Mouse (Mus musculus) heart, embryonic 16.5 days (tissue): ENCODE results near the gene Olfr623. TPM values are rescaled to one million over a fixed set of nuclear protein-coding genes. Genes with fewer than 3 reads are reported as not detected.

Experiments
- ATAC-seq: fragments of 200-750 bp; cut with Nextera tagmentation; replicated peaks from 2 replicates; pipeline ENCODE4 v1.8.0; 2017; ENCODE audit warnings: moderate number of reproducible peaks; ENCODE audit not compliant: insufficient read depth, low FRiP score; ENCODE audit errors: extremely low read depth
- H3K27ac ChIP-seq: fragments of 300-500 bp; sonication (generic); 2 replicates; pipeline ENCODE4 v1.5.1; 2014; ENCODE audit warnings: mild to moderate bottlenecking, low read length, control low read depth, moderate library complexity
- H3K27me3 ChIP-seq: fragments of 300-500 bp; sonication (generic); 2 replicates; pipeline ENCODE4 v1.6.1; 2014; ENCODE audit warnings: low read length, mixed read lengths; ENCODE audit not compliant: control insufficient read depth, insufficient read depth
- H3K36me3 ChIP-seq: fragments of 300-500 bp; sonication (generic); 2 replicates; pipeline ENCODE4 v1.6.1; 2014; ENCODE audit not compliant: control insufficient read depth, insufficient read depth
- H3K4me1 ChIP-seq: fragments of 300-500 bp; sonication (generic); 2 replicates; pipeline ENCODE4 v1.6.1; 2014; ENCODE audit warnings: low read length, mixed read lengths; ENCODE audit not compliant: control insufficient read depth, insufficient read depth
- H3K4me2 ChIP-seq: fragments of 300-500 bp; sonication (generic); 2 replicates; pipeline ENCODE4 v1.6.1; 2014; ENCODE audit warnings: low read depth, mild to moderate bottlenecking, control low read depth, low read length
- H3K4me3 ChIP-seq: fragments of 300-500 bp; sonication (generic); 2 replicates; pipeline ENCODE4 v1.5.1; 2014; ENCODE audit warnings: mild to moderate bottlenecking, control low read depth, low read length
- H3K9ac ChIP-seq: fragments of 300-500 bp; sonication (generic); 2 replicates; pipeline ENCODE4 v1.6.1; 2014; ENCODE audit warnings: low read length, control low read depth
- H3K9me3 ChIP-seq: fragments of 300-500 bp; sonication (generic); replicated peaks from 2 replicates; pipeline ENCODE4 v1.6.1; 2016; ENCODE audit warnings: low read length; ENCODE audit not compliant: control insufficient read depth
- WGBS: fragments of 180-500 bp; shearing (Covaris S2); extraction: QIAGEN DNeasy Blood & Tissue Kit; methylation state at CpG from one replicate; pipeline ENCODE4 v1.1.7; 2014; 5-methylcytosine and 5-hydroxymethylcytosine counted together
- polyA plus RNA-seq: library from polyadenylated mRNA; unstranded; fragments of >200 nt; fragmentation: Nextera tagmentation; extraction: Ambion mirVana; gene quantifications from 2 replicates; pipeline ENCODE4 v1.2.1, GENCODE M21; 2015

The Olfr623 gene
- polyA plus RNA-seq: not detected in 2 replicates

DNA sequence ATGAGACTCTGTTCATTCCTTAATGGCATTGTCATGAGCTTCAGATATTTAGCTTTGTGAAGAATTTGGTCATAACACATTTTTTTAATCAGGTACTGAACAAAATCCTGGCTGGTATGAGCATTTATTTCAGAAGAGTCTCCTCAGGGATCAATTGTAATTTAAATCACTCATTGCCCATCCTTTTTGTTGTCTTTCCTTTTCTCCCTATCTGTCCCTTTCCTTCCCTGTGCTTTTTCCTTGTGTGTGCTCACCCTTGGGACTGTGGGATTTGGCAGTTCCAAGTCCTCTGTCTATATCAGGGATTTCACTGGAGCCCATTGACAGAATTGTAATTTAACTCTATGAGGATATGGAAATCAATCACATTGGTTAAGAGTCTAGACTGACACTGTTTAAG is at the start of gene Olfr623:
Gene Olfr623, minus strand, starts transcription at position 101 of the 400 bp plus-strand sequence.
- ATAC-seq: no peak
- Histone ChIP-seq H3K36me3 (no peaks in the 10 kb centered on the region), H3K9me3 (no peaks in the 10 kb centered on the region)

DNA sequence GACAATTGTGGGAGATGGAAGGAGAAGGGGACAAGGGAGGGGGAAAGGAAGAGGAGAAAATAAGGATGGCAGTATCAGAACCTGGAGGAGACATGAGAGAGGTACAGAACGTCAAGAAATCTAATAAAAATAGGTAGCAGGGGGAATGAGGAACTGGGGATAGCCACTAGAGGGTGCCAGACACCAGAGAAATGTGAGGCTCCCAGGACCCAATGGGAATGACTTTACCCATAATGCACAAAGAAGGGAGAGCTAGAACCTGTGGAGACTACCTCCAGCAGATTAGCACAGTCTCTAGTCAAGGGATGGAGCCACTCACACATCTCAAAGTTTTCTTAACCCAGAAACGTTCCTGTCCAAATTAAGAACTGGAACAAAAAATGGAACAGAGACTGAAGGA is 48.5 kb upstream of the Olfr623 start:
- H3K27ac ChIP-seq: no peak overlapping the region
- no peak overlapping the region for H3K4me2 ChIP-seq
- ATAC-seq: no peak
- H3K9ac ChIP-seq: no peak overlapping the region
- H3K4me3 ChIP-seq: no peak overlapping the region
- no peaks in the 10 kb centered on the region for H3K9me3 ChIP-seq
- no peaks in the 10 kb centered on the region for H3K4me1 ChIP-seq
- 27% methylated on average over 2 of the region's 2 CpGs for WGBS
- H3K27me3 ChIP-seq: no peaks in the 10 kb centered on the region
- no peaks in the 10 kb centered on the region for H3K36me3 ChIP-seq

More for the DNA sequence above, at the start of gene Olfr623:
- Histone ChIP-seq H3K4me3 (no peak within 1 kb of the TSS), H3K9ac (no peak within 1 kb of the TSS), H3K27me3 (no peaks in the 10 kb centered on the region), H3K27ac (no peak within 1 kb of the TSS), H3K4me1 (no peaks in the 10 kb centered on the region), H3K4me2 (no peak within 1 kb of the TSS)

DNA sequence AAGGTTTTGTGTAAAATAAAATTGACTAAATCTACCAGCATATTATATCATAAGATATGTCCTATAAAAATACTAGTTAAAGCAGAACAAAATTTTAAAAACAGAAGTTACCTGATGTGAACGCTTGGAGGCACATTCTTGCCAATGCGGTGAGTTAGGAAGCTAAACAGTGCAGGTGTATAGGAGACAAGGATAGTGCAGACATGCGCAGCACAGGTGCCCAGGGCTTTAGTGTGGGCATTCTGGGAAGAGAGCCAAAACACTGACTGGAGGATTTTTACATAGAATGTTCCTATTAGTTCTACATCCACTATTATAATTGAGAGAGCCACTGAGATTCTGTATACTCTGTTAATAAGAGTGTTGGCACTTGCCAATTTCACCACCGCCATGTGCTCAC is 36.0 kb upstream of the Olfr623 start:
- ATAC-seq: no peak
- 83% methylated on average over 4 of the region's 4 CpGs for WGBS
- Histone ChIP-seq H3K27me3 (no peaks in the 10 kb centered on the region), H3K9me3 (no peaks in the 10 kb centered on the region), H3K36me3 (no peaks in the 10 kb centered on the region), H3K4me2 (no peak overlapping the region), H3K4me3 (no peak overlapping the region), H3K4me1 (no peaks in the 10 kb centered on the region), H3K9ac (no peak overlapping the region), H3K27ac (no peak overlapping the region)

DNA sequence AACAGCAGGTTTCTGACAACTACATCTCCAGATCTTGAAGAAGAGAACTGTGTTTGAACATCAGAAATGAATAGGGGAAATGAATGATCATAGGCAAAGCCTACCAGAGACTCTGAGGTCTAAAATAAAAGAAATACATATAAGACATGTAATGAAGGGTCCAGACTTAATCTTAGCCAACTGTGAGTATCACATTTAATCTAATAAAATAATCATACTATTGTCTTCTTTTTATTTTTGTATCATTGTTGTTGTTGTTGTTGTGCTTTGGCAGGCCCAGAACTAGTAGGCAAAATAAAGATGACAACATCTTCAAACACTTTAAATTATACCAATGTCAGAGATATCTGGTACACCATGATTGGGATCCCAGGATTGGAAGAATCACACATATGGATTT is 18.9 kb upstream of the Olfr623 start, which contains the start of gene Olfr625-ps1:
Gene Olfr625-ps1, plus strand, starts transcription at position 301 of the 400 bp plus-strand sequence.
- no peaks in the 10 kb centered on the region for H3K4me1 ChIP-seq
- H3K36me3 ChIP-seq: no peaks in the 10 kb centered on the region
- no peak within 1 kb of the TSS for H3K4me3 ChIP-seq
- no peaks in the 10 kb centered on the region for H3K27me3 ChIP-seq
- H3K9ac ChIP-seq: no peak within 1 kb of the TSS
- no peak within 1 kb of the TSS for H3K27ac ChIP-seq
- no peak within 1 kb of the TSS for H3K4me2 ChIP-seq
- no peaks in the 10 kb centered on the region for H3K9me3 ChIP-seq
- no peak for ATAC-seq

DNA sequence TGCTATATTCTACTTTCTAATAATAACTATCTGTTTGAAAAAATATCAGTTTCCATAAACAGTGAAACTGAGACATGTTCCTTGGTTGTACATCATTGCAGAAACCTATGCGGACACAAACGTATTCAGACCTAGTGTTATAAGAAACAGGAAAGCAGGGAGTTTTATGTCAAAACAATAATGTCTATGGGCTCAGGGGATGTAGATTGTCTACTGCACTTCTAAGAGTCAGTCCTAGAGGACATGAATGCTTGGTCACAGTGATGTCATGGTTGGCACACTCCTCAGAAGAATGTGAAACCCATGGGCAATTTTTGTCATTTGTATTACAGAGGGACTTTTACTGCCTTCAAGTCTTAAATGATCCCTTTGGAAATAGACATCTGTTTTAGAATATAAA is 7.6 kb upstream of the Olfr623 start, which contains the start of gene Olfr624:
Gene Olfr624, minus strand, starts transcription at position 101 of the 400 bp plus-strand sequence.
- Histone ChIP-seq H3K27me3 (no peaks in the 10 kb centered on the region), H3K4me1 (no peaks in the 10 kb centered on the region), H3K4me3 (no peak within 1 kb of the TSS), H3K36me3 (no peaks in the 10 kb centered on the region), H3K4me2 (no peak within 1 kb of the TSS), H3K27ac (no peak within 1 kb of the TSS), H3K9me3 (no peaks in the 10 kb centered on the region), H3K9ac (no peak within 1 kb of the TSS)
- ATAC-seq: no peak
- whole genome bisulfite sequencing: 87% methylated on average over 2 of the region's 2 CpGs

DNA sequence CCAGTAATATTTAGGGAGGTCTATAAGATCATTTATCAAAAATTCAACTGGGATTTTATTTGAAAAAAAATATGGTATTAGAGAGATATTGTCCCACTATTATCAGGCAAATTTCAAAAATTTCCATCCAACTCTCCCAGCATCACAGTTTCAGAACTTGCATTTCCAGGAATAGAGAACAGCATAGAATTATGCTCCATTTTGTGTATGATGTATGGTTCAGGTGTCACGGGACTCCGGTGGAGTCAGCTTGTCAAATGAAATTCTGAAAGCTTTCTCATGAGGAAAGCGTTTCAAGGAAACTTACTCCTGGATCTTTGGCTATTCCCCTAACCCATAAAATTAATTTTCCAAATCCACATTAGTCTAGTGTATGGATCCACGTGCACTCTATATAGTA is 19.4 kb downstream of the Olfr623 start:
- Histone ChIP-seq H3K27me3 (no peaks in the 10 kb centered on the region), H3K36me3 (no peaks in the 10 kb centered on the region), H3K9ac (no peak overlapping the region), H3K4me1 (no peaks in the 10 kb centered on the region), H3K4me2 (no peak overlapping the region), H3K9me3 (no peaks in the 10 kb centered on the region), H3K4me3 (no peak overlapping the region), H3K27ac (no peak overlapping the region)
- ATAC-seq: no peak
- WGBS: 76% methylated on average over 4 of the region's 4 CpGs

DNA sequence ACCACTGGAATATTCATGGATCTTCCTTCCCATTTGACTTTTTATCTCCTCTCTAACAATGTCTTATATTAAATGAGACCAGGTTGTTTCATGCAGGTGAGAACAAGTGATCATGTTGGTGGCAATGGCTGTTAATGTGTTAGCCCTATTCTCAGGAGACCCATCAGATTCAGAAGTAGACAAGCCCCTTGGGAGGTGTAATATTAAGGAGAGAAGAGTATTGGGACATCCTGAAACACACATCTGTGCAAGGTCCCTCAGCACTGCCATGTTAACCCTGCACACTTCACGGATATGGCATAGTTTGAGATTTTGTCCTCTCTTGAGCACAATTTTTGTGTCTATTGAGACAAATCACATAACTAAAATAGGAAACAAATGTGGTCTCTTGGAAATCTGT is 20.9 kb downstream of the Olfr623 start, which contains the start of gene Olfr622:
Gene Olfr622, minus strand, starts transcription at position 101 of the 400 bp plus-strand sequence.
- Histone ChIP-seq H3K4me2 (no peak within 1 kb of the TSS), H3K36me3 (no peaks in the 10 kb centered on the region), H3K27me3 (no peaks in the 10 kb centered on the region), H3K9ac (no peak within 1 kb of the TSS), H3K27ac (no peak within 1 kb of the TSS), H3K9me3 (no peaks in the 10 kb centered on the region), H3K4me3 (no peak within 1 kb of the TSS), H3K4me1 (no peaks in the 10 kb centered on the region)
- WGBS: 57% methylated on average over 1 of the region's 1 CpGs
- ATAC-seq: no peak

DNA sequence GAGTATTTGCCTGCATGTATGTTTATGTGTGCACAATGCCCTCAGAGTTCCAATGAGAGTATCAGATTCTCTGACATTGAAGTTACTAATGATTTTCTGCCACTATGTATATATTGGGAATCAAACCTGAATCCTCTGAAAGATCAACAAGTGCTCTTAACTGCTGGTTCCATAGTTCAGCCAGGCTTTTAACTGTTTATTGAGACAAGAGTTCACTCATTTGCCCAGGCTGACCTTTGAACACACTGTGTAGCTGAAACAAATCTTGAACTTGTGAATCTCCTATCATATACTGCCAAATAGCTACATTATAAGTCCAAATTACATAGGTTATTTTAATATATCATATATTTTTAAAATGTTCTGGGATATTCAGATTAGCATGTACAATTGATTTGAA is 26.7 kb downstream of the Olfr623 start:
- H3K4me2 ChIP-seq: no peak overlapping the region
- no peak for ATAC-seq

DNA sequence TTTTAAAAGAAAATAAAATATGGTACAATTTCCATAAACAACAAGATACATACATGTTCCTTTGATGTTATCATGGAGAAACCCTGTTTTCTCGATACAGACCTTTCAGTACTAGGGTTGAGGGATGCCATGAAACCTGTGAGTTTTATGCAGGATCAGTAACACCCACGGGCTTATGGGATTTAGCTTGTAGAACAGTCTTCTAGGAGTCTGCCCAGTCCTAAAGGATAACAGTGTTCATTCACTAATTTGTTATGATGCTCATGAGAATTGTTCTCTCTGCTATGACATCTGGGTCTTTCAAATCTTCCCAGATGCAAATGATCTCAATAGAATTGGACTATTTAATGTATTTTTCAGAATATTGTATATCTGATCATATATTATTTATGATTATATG is 51.1 kb downstream of the Olfr623 start, which contains the start of gene Olfr620:
Gene Olfr620, minus strand, starts transcription at position 101 of the 400 bp plus-strand sequence.
- H3K27me3 ChIP-seq: no peaks in the 10 kb centered on the region
- no peak within 1 kb of the TSS for H3K9ac ChIP-seq
- ATAC-seq: no peak
- no peaks in the 10 kb centered on the region for H3K36me3 ChIP-seq
- H3K4me3 ChIP-seq: no peak within 1 kb of the TSS
- H3K4me2 ChIP-seq: no peak within 1 kb of the TSS
- H3K4me1 ChIP-seq: no peaks in the 10 kb centered on the region
- no peaks in the 10 kb centered on the region for H3K9me3 ChIP-seq
- no peak within 1 kb of the TSS for H3K27ac ChIP-seq
- 69% methylated on average over 2 of the region's 2 CpGs for WGBS

More for the DNA sequence above, 26.7 kb downstream of the Olfr623 start:
- H3K4me3 ChIP-seq: no peak overlapping the region
- no peaks in the 10 kb centered on the region for H3K27me3 ChIP-seq
- H3K4me1 ChIP-seq: no peaks in the 10 kb centered on the region
- H3K9me3 ChIP-seq: no peaks in the 10 kb centered on the region
- H3K9ac ChIP-seq: no peak overlapping the region
- H3K36me3 ChIP-seq: no peaks in the 10 kb centered on the region
- H3K27ac ChIP-seq: no peak overlapping the region
